Mouse (Mus musculus): ENCODE results near the gene 4930524J08Rik. TPM values are rescaled to one million over a fixed set of nuclear protein-coding genes. Genes with fewer than 3 reads are reported as not detected.

The 4930524J08Rik gene
- polyA plus RNA-seq, 1 experiment = 1.5 TPM

DNA sequence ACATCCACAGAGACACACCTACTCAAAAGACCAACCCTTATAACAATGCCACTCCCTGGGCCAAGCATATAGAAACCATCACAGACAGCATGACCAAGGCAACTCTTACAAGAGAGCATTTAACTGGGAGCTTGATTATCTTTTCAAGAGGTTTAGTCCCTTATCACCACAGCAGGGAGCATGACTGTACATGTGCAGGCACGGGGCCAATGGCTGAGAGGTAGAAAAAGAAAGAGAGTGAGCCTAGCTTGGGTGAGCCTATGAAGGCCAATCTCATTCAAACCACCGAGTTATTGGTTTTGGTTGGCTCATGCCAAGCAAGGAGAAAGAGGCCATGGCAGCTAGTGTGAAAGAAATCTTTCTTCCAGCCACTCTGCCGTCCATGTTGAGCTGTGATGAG is 26.6 kb downstream of the 4930524J08Rik start:
- no peak for DNase-seq (ENCODE audit: low spot score)

DNA sequence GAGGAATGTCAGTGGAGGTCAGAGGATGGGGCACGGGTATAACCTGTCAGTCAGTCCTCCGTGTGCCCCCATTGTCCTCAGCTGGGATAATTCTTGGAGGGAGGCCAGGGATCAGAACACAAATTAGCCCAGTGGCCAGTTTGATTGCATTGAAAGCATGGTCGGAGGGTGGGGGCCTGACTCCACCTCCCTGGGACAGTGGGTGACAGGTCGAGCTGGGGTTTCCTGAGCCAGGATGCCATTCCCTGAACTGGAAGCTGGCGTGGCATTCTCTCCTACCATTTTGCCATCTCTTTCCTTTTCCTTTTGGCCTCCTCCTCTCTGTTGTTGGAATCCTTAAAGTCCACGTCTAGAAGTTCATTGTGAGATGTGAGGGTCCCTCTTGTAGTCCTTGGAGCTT is 27.0 kb downstream of the 4930524J08Rik start:
- DNase-seq (ENCODE audit: low spot score) = no peak

DNA sequence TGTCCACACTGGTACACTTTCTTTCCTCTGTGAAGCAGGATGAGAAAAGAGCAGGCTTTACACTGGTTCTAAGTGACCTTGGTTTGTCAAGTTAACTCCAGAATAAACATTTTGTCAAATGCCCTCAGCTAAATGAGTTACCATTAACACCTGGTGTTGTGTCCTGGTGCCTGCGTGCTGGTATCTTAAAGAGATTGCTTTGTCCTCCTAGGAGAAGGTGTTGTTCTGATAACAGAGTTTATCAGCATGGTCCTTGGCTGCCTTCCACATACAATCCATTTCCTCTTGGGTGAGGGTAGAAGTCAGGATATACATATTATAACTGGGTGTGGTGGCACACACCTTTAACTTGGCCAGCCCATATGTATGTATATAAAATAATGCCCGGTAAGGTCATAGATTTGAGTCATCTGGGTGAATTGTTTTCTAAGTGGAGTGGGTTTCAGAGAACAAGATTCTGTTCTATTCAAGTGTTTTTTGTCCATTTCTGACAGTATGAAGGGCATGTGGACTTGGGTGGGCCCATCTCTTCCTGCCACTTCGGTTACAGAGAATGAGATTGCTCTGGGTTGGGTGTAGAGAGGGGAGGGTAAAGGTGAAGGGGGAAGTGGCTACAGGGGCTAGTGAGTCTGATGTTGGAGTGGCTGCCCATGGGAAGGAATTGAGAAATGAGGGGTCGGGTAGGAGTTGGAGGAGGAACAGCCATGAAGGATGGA is 27.6 kb downstream of the 4930524J08Rik start:
- DNase-seq (ENCODE audit: low spot score) = no peak

DNA sequence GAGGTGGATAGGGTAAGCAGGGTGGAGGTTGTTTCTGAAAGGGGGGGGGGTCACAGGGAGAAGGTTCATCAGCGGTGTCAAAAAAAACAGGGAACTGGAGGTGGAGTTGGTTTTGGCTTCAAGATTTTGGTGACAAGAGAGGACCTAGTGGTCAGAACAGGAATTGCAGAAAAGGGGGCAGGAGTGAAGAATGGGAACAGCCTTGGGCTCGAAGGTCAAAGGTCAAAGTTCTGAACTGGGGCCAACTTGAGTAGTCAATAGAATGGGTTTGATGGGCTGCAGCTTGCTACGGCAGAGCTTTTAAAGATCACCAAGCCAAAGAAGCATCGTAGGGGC is 28.1 kb downstream of the 4930524J08Rik start:
- DNase-seq (ENCODE audit: low spot score) = no peak

DNA sequence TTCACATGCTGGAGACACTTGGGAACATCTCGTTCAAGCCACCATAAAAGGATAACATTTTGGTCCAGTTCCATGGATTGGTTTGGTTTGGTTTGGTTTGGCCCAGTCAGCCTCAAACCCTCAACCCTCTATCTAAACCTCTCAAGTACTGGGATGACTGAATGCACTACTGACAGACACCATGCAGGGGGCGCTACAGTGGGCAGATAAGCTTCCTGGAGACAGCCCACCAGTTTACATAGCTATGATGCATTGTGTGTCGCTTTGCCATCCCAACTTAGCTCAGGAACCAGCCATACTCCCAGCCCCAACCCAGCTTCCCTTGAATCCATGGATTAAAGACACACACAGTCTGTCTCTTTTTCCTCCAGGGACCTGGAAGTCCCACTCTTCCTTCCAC is 29.6 kb downstream of the 4930524J08Rik start:
- no peak for DNase-seq (ENCODE audit: low spot score)

DNA sequence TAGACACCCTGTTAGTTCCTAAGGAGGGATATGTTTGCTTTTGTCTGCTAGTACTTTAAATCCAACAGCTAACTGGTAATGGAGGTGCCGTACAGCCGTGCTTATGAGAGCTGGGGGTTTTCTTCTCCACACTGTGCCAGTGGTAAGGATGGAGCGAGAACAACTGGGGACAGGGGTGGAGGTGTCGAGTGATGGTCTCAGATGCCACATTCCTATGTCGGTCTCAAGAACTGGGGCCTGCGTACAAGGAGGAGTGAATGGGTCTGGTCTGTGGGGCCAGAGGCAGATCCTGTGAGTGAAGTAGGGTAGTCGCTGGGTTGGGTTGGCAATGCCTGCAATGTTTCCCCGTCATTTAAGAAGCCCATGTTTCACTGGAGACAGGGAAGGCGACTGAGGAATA is 33.7 kb downstream of the 4930524J08Rik start:
- no peak for DNase-seq (ENCODE audit: low spot score)

DNA sequence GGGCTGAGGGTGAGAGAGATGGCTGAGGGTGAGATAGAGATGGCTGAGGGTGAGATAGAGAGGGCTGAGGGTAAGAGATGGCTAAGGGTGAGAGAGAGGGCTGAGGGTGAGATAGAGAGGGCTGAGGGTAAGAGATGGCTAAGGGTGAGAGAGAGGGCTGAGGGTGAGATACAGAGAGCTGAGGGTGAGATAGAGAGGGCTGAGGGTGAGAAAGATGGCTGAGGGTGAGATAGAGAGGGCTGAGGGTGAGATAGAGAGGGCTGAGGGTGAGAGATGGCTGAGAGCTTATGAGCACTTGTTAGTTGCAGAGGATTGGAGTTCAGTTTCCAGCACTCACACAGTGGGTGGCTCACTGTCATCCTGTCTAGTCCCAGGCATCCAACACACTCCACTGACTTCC is 41.2 kb downstream of the 4930524J08Rik start:
- no peak for DNase-seq (ENCODE audit: low spot score)

DNA sequence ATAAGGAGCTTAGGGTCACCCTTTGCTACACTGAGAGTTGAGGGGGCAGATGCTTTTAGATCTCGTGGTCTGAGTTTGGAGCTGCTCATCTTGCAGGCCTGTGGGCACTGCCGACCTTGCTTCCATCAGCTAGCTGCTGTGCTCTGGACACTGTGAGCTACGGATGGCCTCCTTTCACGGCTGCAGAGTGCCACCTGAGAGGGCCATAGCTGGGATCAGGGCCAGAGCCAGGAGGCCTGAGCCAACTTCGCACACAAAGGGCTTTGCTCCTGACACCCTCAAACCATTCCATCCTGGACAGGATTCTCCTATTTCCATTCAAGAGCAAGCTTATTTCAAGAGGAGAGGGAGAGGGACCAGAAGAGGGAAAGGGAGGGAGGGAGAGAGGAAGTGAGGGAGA is 45.5 kb downstream of the 4930524J08Rik start:
- DNase-seq (ENCODE audit: low spot score) = no peak

DNA sequence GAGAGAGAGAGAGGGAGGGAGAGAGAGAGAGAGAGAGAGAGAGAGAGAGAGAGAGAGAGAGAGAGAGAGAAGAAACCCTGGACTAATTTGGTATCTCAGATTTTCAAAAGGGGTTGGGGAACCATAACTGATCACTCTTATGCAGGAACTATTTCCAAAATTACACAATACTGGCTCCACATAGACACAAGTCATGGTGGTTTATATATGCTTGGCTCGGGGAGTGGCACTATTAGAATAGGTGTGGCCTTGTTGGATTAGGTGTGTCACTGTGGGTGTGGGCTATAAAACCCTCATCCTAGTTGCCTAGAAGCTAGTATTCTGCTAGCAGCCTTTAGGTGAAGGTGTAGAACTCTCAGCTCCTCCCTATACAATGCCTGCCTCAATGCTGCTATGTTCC is 46.0 kb downstream of the 4930524J08Rik start:
- no peak for DNase-seq (ENCODE audit: low spot score)

Other genes starting within 250 kb of the 4930524J08Rik start
- gene Rasgef1b, start 250.0 kb upstream of the 4930524J08Rik start, polyA plus RNA-seq (2012; rRNA removed) = 5.7 and 6.2 TPM in 2 replicates
- gene Vamp9, start 72.8 kb upstream of the 4930524J08Rik start, polyA plus RNA-seq (2012; rRNA removed) = 0.10 TPM in 1 of 2 replicates, not detected in the other
- gene Hnrnpd, start 123 bp upstream of the 4930524J08Rik start, polyA plus RNA-seq (2012; rRNA removed) = 129 and 130 TPM in 2 replicates
- gene Hnrnpdl, start 60.6 kb downstream of the 4930524J08Rik start, polyA plus RNA-seq (2012; rRNA removed) = 194 and 254 TPM in 2 replicates
- gene Enoph1, start 60.9 kb downstream of the 4930524J08Rik start, polyA plus RNA-seq (2012; rRNA removed) = 25.4 and 28.2 TPM in 2 replicates
- 0.85 and 1.8 TPM in 2 replicates for gene Tmem150c, start 180.7 kb downstream of the 4930524J08Rik start, polyA plus RNA-seq (2012; rRNA removed)